Mouse (Mus musculus) olfactory bulb, adult 2 months (tissue): ENCODE data around the gene Hmgb1.

Source experiments
- CTCF ChIP-seq: fragments of 200-500 bp; IDR thresholded peaks from 2 replicates; pipeline ENCODE4 v1.5.1; 2012; ENCODE audit warnings: low read depth, mild to moderate bottlenecking, low read length, moderate library complexity; ENCODE audit not compliant: insufficient read depth
- POLR2A ChIP-seq: fragments of 200-500 bp; IDR thresholded peaks from 2 replicates; pipeline ENCODE4 v1.6.1; 2012; ENCODE audit warnings: mild to moderate bottlenecking, low read depth, low read length, moderate library complexity; ENCODE audit not compliant: insufficient read depth

GRCm38 (mm10) chr5:149174527-149174926 is 9.8 kb downstream of the Hmgb1 start:
- TF ChIP-seq CTCF: no peak
- TF ChIP-seq POLR2A: no peak
